Mouse (Mus musculus) testis, adult 2 months (tissue): ENCODE data around the gene Parp12.

Source experiments
- CTCF ChIP-seq: fragments of 200-500 bp; IDR thresholded peaks from 2 replicates; pipeline ENCODE4 v1.5.1; 2012; ENCODE audit warnings: low read depth, mild to moderate bottlenecking, inconsistent platforms, low read length, moderate library complexity; ENCODE audit not compliant: control insufficient read depth, insufficient read depth, insufficient replicate concordance
- POLR2A ChIP-seq: fragments of 200-500 bp; IDR thresholded peaks from 2 replicates; pipeline ENCODE4 v1.6.1; 2012; ENCODE audit warnings: low read depth, mild to moderate bottlenecking, inconsistent platforms, low read length, moderate library complexity; ENCODE audit not compliant: control insufficient read depth

- no peak for TF ChIP-seq CTCF
- no peak for TF ChIP-seq POLR2A
Measured at GRCm38 (mm10) chr6:39051799-39052556, 66.2 kb downstream of the Parp12 start.
